Mouse (Mus musculus) neural tube, embryonic 11.5 days (tissue): ENCODE measurements around the gene Smchd1. TPM values are rescaled to one million over a fixed set of nuclear protein-coding genes. Genes with fewer than 3 reads are reported as not detected.
"Not testable (repeated sequence)": the region's sequence is repeated elsewhere in the genome, so short reads cannot be mapped to it uniquely, and the experiment has no call there.

Experiments
- ATAC-seq: fragments of 200-750 bp; cut with Nextera tagmentation; 2 replicates; pipeline ENCODE4 v1.8.0; 2017; ENCODE audit warnings: moderate number of reproducible peaks, mild to moderate bottlenecking, moderate TSS enrichment, moderate library complexity; ENCODE audit not compliant: insufficient read depth, low FRiP score, low TSS enrichment
- DNase-seq: peaks from one replicate; pipeline ENCODE4 v3.0.0-alpha.2; 2015; ENCODE audit warnings: low spot score
- H3K27ac ChIP-seq: fragments of 300-500 bp; sonication (generic); 2 replicates; pipeline ENCODE4 v1.5.1; 2014; ENCODE audit warnings: low read depth, mild to moderate bottlenecking, low read length
- H3K27me3 ChIP-seq: fragments of 300-500 bp; sonication (generic); 2 replicates; pipeline ENCODE4 v1.6.1; 2014; ENCODE audit warnings: mild to moderate bottlenecking, low read length, mixed read lengths; ENCODE audit not compliant: control insufficient read depth, insufficient read depth
- H3K36me3 ChIP-seq: fragments of 300-500 bp; sonication (generic); 2 replicates; pipeline ENCODE4 v1.6.1; 2014; ENCODE audit warnings: mild to moderate bottlenecking, low read length, moderate library complexity, mixed read lengths; ENCODE audit not compliant: control insufficient read depth, insufficient read depth
- H3K4me1 ChIP-seq: fragments of 300-500 bp; sonication (generic); 2 replicates; pipeline ENCODE4 v1.6.1; 2014; ENCODE audit warnings: low read length, mixed read lengths; ENCODE audit not compliant: control insufficient read depth, insufficient read depth
- H3K4me2 ChIP-seq: fragments of 300-500 bp; sonication (generic); 2 replicates; pipeline ENCODE4 v1.6.1; 2014; ENCODE audit warnings: low read depth, mild to moderate bottlenecking, moderate library complexity
- H3K4me3 ChIP-seq: fragments of 300-500 bp; sonication (generic); 2 replicates; pipeline ENCODE4 v1.5.1; 2014; ENCODE audit warnings: low read depth, low read length
- H3K9ac ChIP-seq: fragments of 300-500 bp; sonication (generic); 2 replicates; pipeline ENCODE4 v1.6.1; 2014; ENCODE audit warnings: mild to moderate bottlenecking, low read length
- H3K9me3 ChIP-seq: fragments of 300-500 bp; sonication (generic); 2 replicates; pipeline ENCODE4 v1.6.1; 2016; ENCODE audit warnings: low read length; ENCODE audit not compliant: control insufficient read depth
- WGBS: fragments of 180-500 bp; shearing (Covaris S2); extraction: QIAGEN DNeasy Blood & Tissue Kit; methylation state at CpG from one replicate; pipeline ENCODE4 v1.1.7; 2014; 5-methylcytosine and 5-hydroxymethylcytosine counted together
- polyA plus RNA-seq: library from polyadenylated mRNA; unstranded; fragments of >200 nt; fragmentation: Nextera tagmentation; extraction: Ambion mirVana; gene quantifications from 2 replicates; pipeline ENCODE4 v1.2.1, GENCODE M21; 2014

Smchd1 gene
- polyA plus RNA-seq, 1 experiment from 2014 or later: 68.9 TPM

DNA sequence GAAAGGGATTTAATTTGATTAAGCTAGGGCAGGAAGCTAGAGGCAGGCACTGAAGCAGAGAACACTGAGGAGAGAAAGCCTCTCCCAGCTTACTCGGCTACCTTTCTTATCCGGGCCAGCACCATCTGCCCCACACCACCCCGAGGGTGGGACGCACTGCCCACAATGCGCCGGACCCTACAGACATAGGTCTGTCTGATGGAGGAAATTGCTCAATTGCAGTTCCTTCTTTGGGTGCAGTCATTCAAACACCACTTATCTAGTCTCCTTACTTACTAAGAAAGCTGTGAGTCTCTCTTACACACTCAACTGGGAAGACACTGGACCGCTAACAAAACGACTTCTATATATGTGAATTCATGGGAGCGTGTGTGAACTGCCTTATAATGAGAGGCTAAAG is 137.6 kb downstream of the Smchd1 start:
- DNase-seq (no peak), ATAC-seq (no peak)
- Histone ChIP-seq H3K4me3 (no peak overlapping the region), H3K27me3 (no peaks in the 10 kb centered on the region), H3K4me1 (no peaks in the 10 kb centered on the region), H3K27ac (no peak overlapping the region), H3K9ac (no peak overlapping the region), H3K4me2 (no peak overlapping the region), H3K36me3 (no peaks in the 10 kb centered on the region; the same call in 1 of the 2 replicates), H3K9me3 (no peaks in the 10 kb centered on the region)
- 91% methylated on average over 9 of the region's 9 CpGs for WGBS

DNA sequence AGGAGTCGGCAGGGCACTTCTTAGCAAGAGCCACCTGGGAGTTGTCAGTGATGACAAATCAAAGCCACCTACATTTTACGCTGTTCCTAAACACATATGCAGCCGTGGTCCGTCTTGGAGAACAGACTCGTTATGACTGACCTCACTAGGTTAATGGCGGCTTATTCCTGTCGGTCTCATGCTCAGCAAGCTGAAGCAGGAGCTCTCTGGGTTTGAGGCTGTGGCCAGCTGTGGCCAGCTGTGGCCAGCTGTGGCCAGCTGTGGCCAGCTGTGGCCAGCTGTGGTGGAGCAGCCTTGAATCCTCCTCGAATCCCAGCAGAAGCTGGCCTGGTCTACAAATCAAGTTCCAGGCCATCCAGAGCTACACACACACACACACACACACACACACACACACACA is 138.7 kb downstream of the Smchd1 start:
- H3K9ac ChIP-seq: no peak overlapping the region
- WGBS: 84% methylated on average over 8 of the region's 8 CpGs
- H3K27me3 ChIP-seq: no peaks in the 10 kb centered on the region
- no peaks in the 10 kb centered on the region for H3K36me3 ChIP-seq
- DNase-seq (no peak), ATAC-seq (no peak)
- no peak overlapping the region for H3K4me3 ChIP-seq
- H3K27ac ChIP-seq: no peak overlapping the region
- no peaks in the 10 kb centered on the region for H3K9me3 ChIP-seq
- no peaks in the 10 kb centered on the region for H3K4me1 ChIP-seq
- no peak overlapping the region for H3K4me2 ChIP-seq

DNA sequence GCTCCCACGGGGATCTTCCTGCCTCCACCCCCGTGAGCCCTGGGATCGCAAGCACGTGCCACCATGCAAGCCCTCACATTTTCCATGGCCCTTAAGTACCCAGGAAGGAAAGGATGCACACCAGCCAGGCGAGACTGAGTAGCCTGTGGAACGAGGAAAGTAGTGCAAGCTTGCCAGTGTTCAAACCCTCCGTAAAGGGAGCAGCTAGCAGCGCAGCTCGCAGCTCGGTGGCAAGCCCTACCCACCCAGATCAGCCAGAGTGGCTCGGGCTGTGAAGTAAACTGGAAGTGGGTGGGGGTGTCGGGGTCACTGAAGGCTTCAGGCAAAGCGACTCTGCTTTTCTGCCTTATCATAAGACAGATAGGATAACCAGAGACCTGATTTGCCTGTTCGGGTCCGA is 142.8 kb downstream of the Smchd1 start:
- Histone ChIP-seq H3K36me3 (no peaks in the 10 kb centered on the region), H3K9ac (no peak overlapping the region), H3K4me1 (no peaks in the 10 kb centered on the region), H3K27me3 (no peaks in the 10 kb centered on the region), H3K27ac (no peak overlapping the region), H3K4me2 (no peak overlapping the region), H3K4me3 (no peak overlapping the region), H3K9me3 (no peaks in the 10 kb centered on the region)
- DNase-seq: no peak
- ATAC-seq: no peak
- 79% methylated on average over 15 of the region's 15 CpGs for WGBS

DNA sequence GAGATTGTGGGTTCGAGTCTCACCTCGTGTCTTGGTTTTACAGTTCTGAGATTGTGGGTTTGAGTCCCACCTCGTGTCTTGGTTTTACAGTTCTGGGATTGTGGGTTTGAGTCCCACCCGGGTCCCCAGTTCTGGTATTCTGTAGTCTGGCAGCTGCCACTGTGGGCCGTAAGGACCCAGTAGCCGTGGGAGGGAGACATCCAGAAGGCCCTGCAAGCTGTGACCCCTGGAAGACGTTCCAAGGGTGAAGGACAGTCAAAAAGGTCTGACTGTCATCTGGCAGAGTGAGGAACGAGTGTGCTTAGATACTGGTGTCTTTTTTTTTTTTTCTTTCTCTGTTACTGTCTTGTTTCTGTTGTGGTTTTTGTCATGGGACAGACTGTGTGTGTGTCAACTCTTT is 154.4 kb downstream of the Smchd1 start:
- not testable (repeated sequence) for DNase-seq, H3K4me2 ChIP-seq

DNA sequence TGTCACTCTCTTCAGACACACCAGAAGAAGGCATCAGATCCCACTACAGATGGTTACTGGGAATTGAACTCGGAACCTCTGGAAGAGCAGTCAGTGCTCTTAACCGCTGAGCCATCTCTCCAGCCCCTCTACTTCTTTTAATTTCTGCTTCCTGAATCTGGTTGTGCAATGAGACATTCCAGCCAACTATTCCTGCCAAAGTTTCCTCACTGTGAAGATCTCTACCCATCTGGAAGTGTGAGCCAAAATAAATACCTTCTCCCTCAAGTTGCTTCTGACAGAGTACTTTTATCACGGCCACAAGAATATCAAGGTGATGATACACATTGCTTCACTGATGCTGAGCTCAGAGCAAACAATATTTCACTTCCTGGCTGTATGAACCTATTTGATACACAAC is 155.8 kb downstream of the Smchd1 start:
- H3K27ac ChIP-seq: no peak overlapping the region
- WGBS: 92% methylated on average over 3 of the region's 3 CpGs
- H3K4me2 ChIP-seq: no peak overlapping the region
- H3K4me3 ChIP-seq: no peak overlapping the region
- no peak overlapping the region for H3K9ac ChIP-seq
- ATAC-seq (no peak), DNase-seq (no peak)
- H3K4me1 ChIP-seq: no peaks in the 10 kb centered on the region
- H3K27me3 ChIP-seq: no peaks in the 10 kb centered on the region
- H3K9me3 ChIP-seq: no peaks in the 10 kb centered on the region
- no peaks in the 10 kb centered on the region for H3K36me3 ChIP-seq

More for the DNA sequence above, 154.4 kb downstream of the Smchd1 start:
- H3K4me1 ChIP-seq, H3K36me3 ChIP-seq, H3K9ac ChIP-seq, H3K27me3 ChIP-seq, ATAC-seq, H3K4me3 ChIP-seq, H3K27ac ChIP-seq, H3K9me3 ChIP-seq: not testable (repeated sequence)
- 88% methylated on average over 8 of the region's 8 CpGs for WGBS

DNA sequence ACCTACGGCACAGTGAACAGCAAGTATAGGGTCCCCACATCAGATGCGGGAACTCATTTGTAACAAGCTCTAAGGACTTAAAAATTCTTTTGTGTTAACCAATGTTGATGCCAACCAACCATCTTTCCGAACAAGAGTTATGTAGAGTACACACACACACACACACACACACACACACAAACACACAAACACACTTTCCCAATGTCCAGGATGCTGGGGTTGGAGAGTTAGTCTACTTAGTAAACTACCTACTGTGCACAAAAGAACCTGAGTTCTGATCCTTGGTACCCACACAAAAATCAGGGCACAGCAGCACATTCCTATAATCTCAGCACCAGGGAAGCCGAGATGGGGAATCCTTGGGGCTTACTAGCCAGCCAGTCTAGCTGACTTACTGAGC is 157.6 kb downstream of the Smchd1 start:
- WGBS: 92% methylated on average over 4 of the region's 4 CpGs
- no peak overlapping the region for H3K9ac ChIP-seq
- no peaks in the 10 kb centered on the region for H3K4me1 ChIP-seq
- no peak overlapping the region for H3K4me2 ChIP-seq
- H3K4me3 ChIP-seq: no peak overlapping the region
- ATAC-seq (no peak), DNase-seq (no peak)
- H3K36me3 ChIP-seq: no peaks in the 10 kb centered on the region
- no peaks in the 10 kb centered on the region for H3K27me3 ChIP-seq
- no peaks in the 10 kb centered on the region for H3K9me3 ChIP-seq
- no peak overlapping the region for H3K27ac ChIP-seq

DNA sequence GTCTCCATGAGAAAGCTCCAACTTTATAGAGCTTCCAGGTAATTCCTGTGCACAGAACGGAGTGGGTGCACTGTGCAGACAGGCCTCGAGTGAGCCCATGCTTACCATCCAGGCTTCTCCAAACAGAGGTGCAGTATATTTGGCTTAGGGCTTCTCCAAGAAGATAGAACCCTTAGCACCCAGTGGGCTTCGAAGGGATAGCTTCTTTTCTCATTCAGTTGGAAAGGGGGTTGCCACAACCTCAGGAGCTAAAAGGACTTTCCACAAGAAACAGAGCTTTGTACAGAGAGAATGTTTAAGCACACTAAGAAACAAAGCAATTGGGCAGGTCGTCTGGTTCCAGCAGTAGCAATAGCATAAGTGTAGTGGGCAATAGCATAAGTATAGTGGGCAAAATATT is 160.8 kb downstream of the Smchd1 start:
- Histone ChIP-seq H3K4me3 (no peak overlapping the region), H3K4me1 (peaks cover 2% of the 10 kb centered on the region), H3K9me3 (no peaks in the 10 kb centered on the region), H3K27me3 (peaks cover 5% of the 10 kb centered on the region; the same call in 1 of the 2 replicates), H3K27ac (no peak overlapping the region), H3K9ac (no peak overlapping the region), H3K36me3 (no peaks in the 10 kb centered on the region), H3K4me2 (no peak overlapping the region)
- DNase-seq: no peak
- no peak for ATAC-seq
- WGBS: 78% methylated on average over 4 of the region's 4 CpGs

DNA sequence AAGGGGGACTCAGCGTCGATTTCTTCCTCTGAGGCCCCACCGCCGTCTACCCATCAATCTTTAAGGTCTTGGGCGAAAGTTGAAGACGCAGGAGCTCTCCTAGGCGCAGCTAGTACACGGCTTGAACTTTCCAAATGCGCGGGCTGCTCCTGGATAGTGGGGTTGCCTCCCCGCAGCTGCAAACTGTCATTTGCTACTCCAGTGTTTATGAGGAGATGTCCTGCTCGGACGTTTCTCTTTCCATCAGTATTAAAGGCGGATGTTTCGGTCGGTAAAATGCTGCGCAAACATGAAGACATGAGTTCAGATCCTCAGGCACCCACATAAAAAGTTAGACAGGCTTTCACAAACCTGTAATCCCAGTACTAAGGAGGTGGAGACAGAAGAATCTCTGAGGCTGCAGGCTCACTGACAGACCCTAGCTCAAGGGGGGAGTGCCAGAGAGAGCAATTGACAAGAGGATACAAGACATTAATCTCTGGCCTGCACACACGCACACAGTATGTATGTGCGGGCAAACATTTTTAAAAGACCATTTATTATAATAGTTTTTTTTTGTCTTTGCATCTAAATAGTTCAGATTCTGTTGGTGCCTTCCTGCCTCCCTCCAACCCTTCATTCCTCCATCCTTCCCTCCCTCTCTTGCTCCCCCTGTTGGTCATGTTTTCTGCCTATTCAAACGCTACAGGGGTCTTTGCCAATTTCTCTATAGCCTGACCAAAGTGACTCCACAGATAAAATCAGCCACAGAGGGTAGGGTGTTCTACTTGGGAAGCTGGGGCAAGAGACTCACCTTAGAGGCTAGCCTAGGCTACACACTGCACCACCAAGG is 163.6 kb downstream of the Smchd1 start, which contains the start of gene Emilin2:
Gene Emilin2, minus strand, starts transcription at position 639 of the 832 bp plus-strand sequence.
- WGBS: 7% methylated on average over 20 of the region's 20 CpGs
- H3K36me3 ChIP-seq: no peaks in the 10 kb centered on the region

More for the DNA sequence above, 163.6 kb downstream of the Smchd1 start, which contains the start of gene Emilin2:
- H3K4me3 ChIP-seq: peak within 1 kb of the TSS; percentile 55
- peak; percentile 31 for DNase-seq
- ATAC-seq: no peak
- peaks cover 5% of the 10 kb centered on the region; the same call in 1 of the 2 replicates for H3K27me3 ChIP-seq
- no peak within 1 kb of the TSS for H3K27ac ChIP-seq
- H3K4me1 ChIP-seq: peaks cover 2% of the 10 kb centered on the region
- H3K9ac ChIP-seq: peak within 1 kb of the TSS; percentile 63
- no peaks in the 10 kb centered on the region for H3K9me3 ChIP-seq
- peak within 1 kb of the TSS; percentile 91 for H3K4me2 ChIP-seq
